Mouse (Mus musculus) heart, postnatal 0 days (tissue): ENCODE results near the gene Tbx19.

Source experiments
- CTCF ChIP-seq: IDR thresholded peaks from 2 replicates; pipeline ENCODE4 v1.5.1; 2016; ENCODE audit warnings: antibody characterized with exemption, control low read depth, low read depth
- EP300 ChIP-seq: IDR thresholded peaks from 2 replicates; pipeline ENCODE4 v1.6.1; 2016; ENCODE audit warnings: antibody characterized with exemption, low read depth

DNA sequence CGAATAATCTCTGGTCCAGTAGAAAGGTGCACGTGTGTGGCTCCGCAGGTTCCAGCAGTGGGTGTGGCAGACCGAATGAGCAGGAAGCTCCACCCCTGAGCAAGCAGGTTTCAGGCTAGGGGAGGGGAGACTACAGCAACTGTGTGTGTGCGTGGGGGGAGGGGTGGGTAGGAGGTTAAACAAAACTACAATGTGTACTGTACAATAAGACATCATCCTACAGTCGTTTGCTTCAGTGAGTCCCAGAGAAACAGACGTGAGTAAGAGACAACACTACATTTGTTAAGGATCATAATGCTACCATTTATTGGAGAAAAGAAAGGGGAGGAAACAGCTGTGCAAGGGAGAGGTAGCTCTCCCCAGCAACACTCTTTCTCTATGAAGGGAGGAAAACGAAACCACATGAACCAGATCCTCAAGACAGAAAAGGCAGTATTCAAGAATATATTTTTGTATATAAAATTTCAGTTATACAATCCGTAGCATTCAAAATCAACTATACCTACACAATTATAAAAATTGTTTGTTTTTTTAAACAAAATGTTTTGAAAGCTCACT is 13.6 kb upstream of the Tbx19 start:
- no peak for TF ChIP-seq CTCF
- TF ChIP-seq EP300, result no peak
